Mouse (Mus musculus): ENCODE data around the gene 4930451I11Rik. TPM values are rescaled to one million over a fixed set of nuclear protein-coding genes. Genes with fewer than 3 reads are reported as not detected.

Gene 4930451I11Rik
- polyA plus RNA-seq (2015; fragmentation: Nextera tagmentation; extraction: Ambion mirVana): not detected in 2 replicates

DNA sequence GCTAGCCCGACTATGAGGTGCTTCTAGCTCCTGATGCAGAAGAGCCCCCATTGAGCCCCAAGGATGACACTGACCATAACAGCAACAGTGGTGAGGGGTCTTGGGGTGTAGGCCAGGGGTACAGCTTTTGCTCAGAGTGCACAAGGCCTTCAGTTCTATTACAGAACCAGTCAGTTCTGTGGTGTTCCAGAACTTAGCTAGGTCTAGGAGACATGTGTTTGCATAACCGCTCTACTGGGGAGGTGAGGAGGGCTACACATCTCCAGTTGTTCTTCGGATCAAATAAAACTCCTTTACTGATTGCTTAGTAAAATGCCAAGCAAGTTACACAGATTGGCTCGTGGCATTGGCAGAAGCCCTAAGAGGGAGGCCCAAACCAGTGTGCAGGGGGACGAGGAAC, at the start of gene 4930451I11Rik:
Gene 4930451I11Rik (minus strand): TSS at position 101 of the 400 bp plus-strand sequence.

DNA sequence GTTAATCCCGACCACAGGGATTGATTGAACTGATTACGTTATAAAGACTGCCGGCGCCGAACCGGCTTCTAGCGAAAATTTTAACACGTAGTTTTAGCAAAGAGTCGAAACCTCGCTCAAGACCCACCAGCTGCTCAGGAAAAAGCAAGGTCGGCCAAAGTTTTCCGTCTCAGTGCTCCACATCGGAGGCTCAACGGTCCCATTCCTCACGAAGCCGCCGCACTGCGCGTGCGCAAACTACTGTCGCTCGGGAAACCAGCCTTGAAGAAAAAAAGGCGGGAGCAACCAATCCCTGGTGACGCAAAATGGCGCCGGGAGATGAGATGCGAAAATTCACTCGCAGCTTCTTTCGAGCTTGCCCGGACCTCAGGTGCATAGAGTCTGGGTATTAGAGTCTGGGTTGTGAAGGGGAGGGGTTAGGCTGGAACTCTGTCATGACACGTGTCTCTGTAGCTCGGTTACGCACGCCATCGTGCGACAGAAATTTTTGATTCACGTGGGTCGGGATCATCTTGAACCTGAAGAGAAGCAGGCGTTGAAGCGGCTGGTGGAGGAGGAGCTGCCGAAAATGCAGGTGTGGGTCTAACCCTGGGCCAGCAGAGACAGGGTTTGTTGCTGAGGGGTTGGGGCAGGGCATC, 30.8 kb upstream of the 4930451I11Rik start, which contains the start of gene Ino80e:
Gene Ino80e (minus strand): TSS at position 231 of the 638 bp plus-strand sequence.

DNA sequence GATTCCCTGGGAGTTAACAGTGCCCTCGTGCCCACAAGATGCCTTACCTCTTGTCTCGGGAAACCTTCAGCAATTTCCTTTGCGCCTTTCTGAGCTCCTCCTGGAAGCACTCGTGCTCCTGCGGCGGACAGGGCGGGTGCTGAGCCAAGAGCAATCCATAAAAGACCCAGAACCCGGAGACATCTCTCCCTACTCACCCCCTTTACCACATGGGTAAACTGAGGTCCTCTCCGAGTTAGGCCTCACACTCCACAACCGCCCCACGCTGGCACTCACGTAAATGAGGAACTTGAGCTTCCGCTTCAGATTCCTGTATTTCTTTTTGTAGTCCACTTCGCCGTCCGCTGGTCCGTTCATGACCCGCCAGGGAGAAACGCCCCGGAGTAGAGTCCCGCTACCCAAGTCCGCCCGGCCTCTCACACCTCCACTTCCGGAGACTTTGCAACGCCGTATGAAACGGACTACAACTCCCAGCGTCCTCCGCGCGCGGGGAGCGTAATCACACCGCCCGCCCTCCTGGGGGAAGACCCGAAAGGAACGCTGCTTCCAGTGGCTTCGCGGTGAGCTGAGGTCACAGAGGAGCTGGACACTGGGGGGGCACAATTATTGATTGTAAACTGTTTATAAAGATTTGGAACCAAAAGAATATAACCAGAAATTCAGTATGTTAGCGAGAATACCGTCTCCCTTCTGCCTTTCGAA, 30.1 kb upstream of the 4930451I11Rik start, which contains the start of gene Hirip3:
Gene Hirip3 (plus strand): TSS at position 544 of the 702 bp plus-strand sequence.

DNA sequence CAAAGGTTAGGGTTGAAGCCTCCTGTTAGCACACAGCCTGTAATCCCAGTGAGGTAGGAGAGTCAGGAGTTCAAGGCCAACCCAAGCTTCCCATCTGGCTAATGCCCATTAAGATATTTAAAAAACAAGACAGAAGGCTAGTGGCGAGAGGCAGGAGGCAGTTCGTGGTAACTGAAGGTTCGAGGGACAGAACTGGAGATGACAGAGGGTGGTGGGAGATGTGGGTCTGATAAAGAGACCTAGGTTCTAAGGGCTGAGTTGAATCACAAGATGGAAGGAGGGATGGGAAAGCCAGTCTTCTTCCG, 15.6 kb upstream of the 4930451I11Rik start, which contains the start of gene Doc2a:
Gene Doc2a (plus strand): TSS at position 301 of the 305 bp plus-strand sequence.

DNA sequence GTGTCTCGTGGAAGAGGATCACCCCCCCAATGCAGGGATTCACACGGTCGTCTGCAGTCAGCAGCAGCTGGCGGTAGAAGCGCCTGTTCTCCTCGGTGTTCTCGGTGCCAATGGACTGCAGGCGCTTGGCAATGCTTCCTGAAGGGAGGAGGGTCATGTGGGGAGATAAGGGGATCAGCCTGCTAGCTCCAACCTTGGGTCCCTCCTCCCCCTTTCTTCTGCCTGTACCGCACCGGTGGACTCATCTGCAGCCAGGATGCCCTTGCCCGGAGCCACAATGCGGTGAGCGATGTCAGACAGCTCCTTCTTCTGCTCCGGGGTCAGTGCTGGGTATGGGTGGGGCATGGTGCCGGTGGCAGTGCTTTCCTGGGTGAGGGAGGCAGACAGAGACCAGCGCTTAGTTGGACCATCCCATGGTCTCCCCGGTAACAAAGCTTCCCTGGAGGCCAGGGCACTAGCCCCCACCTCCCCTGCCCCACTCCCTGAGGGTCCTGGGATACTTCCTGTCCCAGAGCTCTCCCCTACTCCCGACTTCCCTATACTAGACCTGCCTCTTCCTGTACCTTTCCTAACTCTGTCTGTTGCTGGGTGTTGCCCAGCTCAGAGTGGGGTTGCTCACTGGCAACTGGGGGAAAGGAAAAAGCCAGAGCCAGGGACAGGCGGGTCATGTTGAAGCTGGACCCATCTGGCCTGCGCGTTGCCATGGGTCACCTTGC, 33.9 kb downstream of the 4930451I11Rik start, which contains the start of gene Fam57b:
Gene Fam57b (plus strand): TSS at position 258 of the 716 bp plus-strand sequence.

DNA sequence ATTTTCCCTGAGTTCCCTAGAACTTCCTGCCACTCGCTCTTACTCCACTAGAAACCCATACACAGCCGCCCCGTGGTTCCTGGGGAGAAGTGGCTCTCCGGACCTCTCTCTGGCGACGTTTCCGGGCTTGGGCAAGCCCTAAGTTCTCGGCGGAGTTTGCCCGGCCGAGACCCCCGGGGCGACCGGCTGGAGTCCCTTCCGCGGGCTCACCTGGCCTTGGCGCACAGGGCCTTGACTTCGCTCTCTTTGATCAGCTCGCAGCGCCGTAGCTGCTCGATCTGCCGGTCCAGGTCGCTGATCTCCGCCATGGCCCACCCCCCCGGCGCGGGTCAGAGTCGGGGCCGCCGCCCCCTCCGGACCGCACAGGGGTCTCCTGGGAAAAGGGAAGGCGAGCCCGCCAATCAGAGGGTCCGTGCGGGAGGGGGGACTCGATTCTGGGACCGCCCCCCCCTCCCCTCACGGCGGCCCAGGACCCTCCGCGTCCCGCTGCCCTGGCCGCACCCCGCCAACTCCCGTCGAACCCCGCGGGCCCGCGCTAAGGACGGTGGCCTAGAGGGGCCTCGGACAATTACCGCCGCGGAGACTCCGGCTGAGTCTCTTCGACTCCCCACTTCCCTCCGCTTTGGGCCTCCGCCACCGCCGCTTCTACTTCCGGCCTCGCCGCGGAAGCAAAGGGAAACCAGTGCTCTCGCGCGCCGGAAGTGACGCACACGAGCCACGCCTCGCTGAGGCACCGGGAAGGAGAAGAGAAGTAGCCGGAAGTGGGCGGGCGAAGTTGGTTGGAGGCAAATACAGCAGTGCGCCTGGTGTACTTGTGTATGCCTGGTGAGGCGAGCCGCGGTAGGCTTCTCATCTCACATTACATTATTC, 39.4 kb downstream of the 4930451I11Rik start, which contains the start of gene Ppp4c:
Gene Ppp4c (minus strand): TSS at position 646 of the 870 bp plus-strand sequence.

DNA sequence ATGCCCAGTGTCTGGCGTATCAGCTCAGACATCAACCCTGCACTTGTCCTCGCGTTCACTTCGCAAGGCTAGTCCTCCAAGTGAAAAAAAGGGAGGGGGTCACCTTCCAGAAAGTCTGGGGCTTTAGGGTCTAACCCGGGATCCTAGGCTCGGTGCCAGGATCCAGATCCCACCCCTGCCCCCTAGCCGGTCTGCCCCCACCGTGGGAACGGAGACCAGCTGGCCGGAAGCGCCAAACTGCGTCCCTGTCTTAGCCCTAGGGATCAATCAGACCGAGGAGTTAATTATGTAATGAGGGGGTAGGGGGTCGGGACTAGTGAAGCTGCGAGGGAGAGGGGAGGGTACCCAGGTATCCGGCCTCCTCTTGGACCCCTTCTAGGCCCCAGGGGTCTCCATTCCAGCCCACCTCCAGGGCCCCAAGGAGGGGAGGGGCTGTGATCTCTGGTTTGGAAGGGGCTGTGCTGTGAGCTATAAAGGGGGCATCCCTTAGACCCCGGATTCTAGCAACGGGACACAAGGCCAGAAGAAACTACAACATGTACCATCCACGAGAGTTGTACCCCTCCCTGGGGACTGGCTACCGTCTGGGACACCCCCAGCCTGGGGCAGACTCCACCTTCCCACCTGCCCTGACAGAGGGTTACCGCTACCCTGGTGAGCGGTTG, 50.3 kb downstream of the 4930451I11Rik start, which contains the start of gene Tbx6:
Gene Tbx6 (plus strand): TSS at position 513 of the 665 bp plus-strand sequence.

Other genes starting within 250 kb of the 4930451I11Rik start
- 2.1 and 3.6 TPM in 2 replicates for gene Apobr, start 246.7 kb downstream of the 4930451I11Rik start, polyA plus RNA-seq (2015; fragmentation: Nextera tagmentation; extraction: Ambion mirVana)
- gene Cln3, start 245.8 kb downstream of the 4930451I11Rik start, polyA plus RNA-seq (2015; fragmentation: Nextera tagmentation; extraction: Ambion mirVana): 17.2 and 19.0 TPM in 2 replicates
- not detected in 2 replicates for gene Il27, start 236.7 kb downstream of the 4930451I11Rik start, polyA plus RNA-seq (2015; fragmentation: Nextera tagmentation; extraction: Ambion mirVana)
- gene Nupr1, start 200.8 kb downstream of the 4930451I11Rik start, polyA plus RNA-seq (2015; fragmentation: Nextera tagmentation; extraction: Ambion mirVana): 62.7 and 73.5 TPM in 2 replicates
- gene Sgf29, start 182.3 kb downstream of the 4930451I11Rik start, polyA plus RNA-seq (2015; fragmentation: Nextera tagmentation; extraction: Ambion mirVana): 24.1 and 28.7 TPM in 2 replicates
- 16.8 and 17.8 TPM in 2 replicates for gene Sult1a1, start 155.2 kb downstream of the 4930451I11Rik start, polyA plus RNA-seq (2015; fragmentation: Nextera tagmentation; extraction: Ambion mirVana)
- gene Bola2, start 136.2 kb downstream of the 4930451I11Rik start, polyA plus RNA-seq (2015; fragmentation: Nextera tagmentation; extraction: Ambion mirVana): 81.7 and 98.8 TPM in 2 replicates
- gene Slx1b, start 135.9 kb downstream of the 4930451I11Rik start, polyA plus RNA-seq (2015; fragmentation: Nextera tagmentation; extraction: Ambion mirVana): 4.7 and 5.1 TPM in 2 replicates
- 15.1 and 33.5 TPM in 2 replicates for gene Coro1a, start 123.9 kb downstream of the 4930451I11Rik start, polyA plus RNA-seq (2015; fragmentation: Nextera tagmentation; extraction: Ambion mirVana)
- 58.5 and 65.2 TPM in 2 replicates for gene Mapk3, start 72.0 kb downstream of the 4930451I11Rik start, polyA plus RNA-seq (2015; fragmentation: Nextera tagmentation; extraction: Ambion mirVana)
- gene Gdpd3, start 65.3 kb downstream of the 4930451I11Rik start, polyA plus RNA-seq (2015; fragmentation: Nextera tagmentation; extraction: Ambion mirVana): 7.6 and 8.7 TPM in 2 replicates
- gene Ypel3, start 54.7 kb downstream of the 4930451I11Rik start, polyA plus RNA-seq (2015; fragmentation: Nextera tagmentation; extraction: Ambion mirVana): 67.6 and 97.6 TPM in 2 replicates
- 0.12 and 0.15 TPM in 2 replicates for gene Tbx6, start 50.2 kb downstream of the 4930451I11Rik start, polyA plus RNA-seq (2015; fragmentation: Nextera tagmentation; extraction: Ambion mirVana)
- 111 and 119 TPM in 2 replicates for gene Ppp4c, start 39.1 kb downstream of the 4930451I11Rik start, polyA plus RNA-seq (2015; fragmentation: Nextera tagmentation; extraction: Ambion mirVana)
- 0.17 and 0.30 TPM in 2 replicates for gene Fam57b, start 34.0 kb downstream of the 4930451I11Rik start, polyA plus RNA-seq (2015; fragmentation: Nextera tagmentation; extraction: Ambion mirVana)
- gene Doc2a, start 15.8 kb upstream of the 4930451I11Rik start, polyA plus RNA-seq (2015; fragmentation: Nextera tagmentation; extraction: Ambion mirVana): 0.08 TPM in 1 of 2 replicates, not detected in the other
- 9.5 and 10.4 TPM in 2 replicates for gene Hirip3, start 30.3 kb upstream of the 4930451I11Rik start, polyA plus RNA-seq (2015; fragmentation: Nextera tagmentation; extraction: Ambion mirVana)
- gene Ino80e, start 30.7 kb upstream of the 4930451I11Rik start, polyA plus RNA-seq (2015; fragmentation: Nextera tagmentation; extraction: Ambion mirVana): 45.1 and 48.6 TPM in 2 replicates
- 18.7 and 20.2 TPM in 2 replicates for gene Taok2, start 53.1 kb upstream of the 4930451I11Rik start, polyA plus RNA-seq (2015; fragmentation: Nextera tagmentation; extraction: Ambion mirVana)
- gene Tmem219, start 91.3 kb upstream of the 4930451I11Rik start, polyA plus RNA-seq (2015; fragmentation: Nextera tagmentation; extraction: Ambion mirVana): 34.6 and 38.2 TPM in 2 replicates
- gene Kctd13, start 97.2 kb upstream of the 4930451I11Rik start, polyA plus RNA-seq (2015; fragmentation: Nextera tagmentation; extraction: Ambion mirVana): 9.1 and 9.7 TPM in 2 replicates
- gene Asphd1, start 117.9 kb upstream of the 4930451I11Rik start, polyA plus RNA-seq (2015; fragmentation: Nextera tagmentation; extraction: Ambion mirVana): not detected in 2 replicates
- 0.19 and 0.22 TPM in 2 replicates for gene Sez6l2, start 118.9 kb upstream of the 4930451I11Rik start, polyA plus RNA-seq (2015; fragmentation: Nextera tagmentation; extraction: Ambion mirVana)
- 95.8 and 103 TPM in 2 replicates for gene Cdipt, start 144.3 kb upstream of the 4930451I11Rik start, polyA plus RNA-seq (2015; fragmentation: Nextera tagmentation; extraction: Ambion mirVana)
- gene Cdiptos, start 144.5 kb upstream of the 4930451I11Rik start, polyA plus RNA-seq (2015; fragmentation: Nextera tagmentation; extraction: Ambion mirVana): 1.7 and 1.9 TPM in 2 replicates
- 34.3 and 38.8 TPM in 2 replicates for gene Mvp, start 183.0 kb upstream of the 4930451I11Rik start, polyA plus RNA-seq (2015; fragmentation: Nextera tagmentation; extraction: Ambion mirVana)
- 0.49 TPM in 1 of 2 replicates, not detected in the other for gene Pagr1b, start 184.8 kb upstream of the 4930451I11Rik start, polyA plus RNA-seq (2015; fragmentation: Nextera tagmentation; extraction: Ambion mirVana)
- 7.9 and 36.8 TPM in 2 replicates for gene Pagr1a, start 185.7 kb upstream of the 4930451I11Rik start, polyA plus RNA-seq (2015; fragmentation: Nextera tagmentation; extraction: Ambion mirVana)
- 5.0 and 26.8 TPM in 2 replicates for gene Gm42742, start 189.5 kb upstream of the 4930451I11Rik start, polyA plus RNA-seq (2015; fragmentation: Nextera tagmentation; extraction: Ambion mirVana)
- 2.7 and 3.0 TPM in 2 replicates for gene Prrt2, start 189.6 kb upstream of the 4930451I11Rik start, polyA plus RNA-seq (2015; fragmentation: Nextera tagmentation; extraction: Ambion mirVana)
- 20.4 and 22.4 TPM in 2 replicates for gene Maz, start 195.4 kb upstream of the 4930451I11Rik start, polyA plus RNA-seq (2015; fragmentation: Nextera tagmentation; extraction: Ambion mirVana)
- 17.9 and 21.4 TPM in 2 replicates for gene Kif22, start 210.8 kb upstream of the 4930451I11Rik start, polyA plus RNA-seq (2015; fragmentation: Nextera tagmentation; extraction: Ambion mirVana)